Mouse (Mus musculus): ENCODE measurements around the gene Mapkapk3.

DNA sequence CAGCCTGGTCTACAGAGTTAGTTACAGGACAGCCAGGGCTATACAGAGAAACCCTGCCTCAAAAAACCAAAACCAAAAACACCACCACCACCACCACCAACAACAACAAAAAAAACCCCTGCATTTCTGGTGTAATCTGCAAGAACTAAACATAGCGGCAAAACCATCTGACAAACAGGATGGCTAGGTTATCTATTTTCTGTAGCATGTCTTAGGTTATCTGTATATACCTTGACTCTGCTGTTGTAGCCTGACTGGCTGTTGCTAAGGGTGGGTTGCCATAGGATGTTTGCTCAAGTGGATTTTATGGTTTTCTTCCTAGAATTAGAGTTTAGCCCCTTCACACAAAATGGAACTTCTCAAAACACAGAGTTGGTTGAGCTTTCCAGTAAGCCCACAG, 19.9 kb downstream of the Mapkapk3 start:
- no peak for TF ChIP-seq GATA1 (IDR thresholded peaks at IDR 0.05; ENCODE audit: low read length)
- TF ChIP-seq TAL1 (IDR thresholded peaks at IDR 0.05; ENCODE audit: low read length) = no peak

All from erythroblast, embryonic 14.5 days (primary cell).